Mouse (Mus musculus): ENCODE measurements at regions not wholly inside any gene's neighbourhood (a gene's known extent, or its start where the extent isn't known, plus 50 kb on each side); places are given as distances from the start of the nearest gene placed in this dataset.
"Not testable (repeated sequence)": the region's sequence is repeated elsewhere in the genome, so short reads cannot be mapped to it uniquely, and the experiment has no call there.

GRCm38 (mm10) chr8:15670722-15671121, 624.8 kb upstream of the BB014433 start:
- DNase-seq = no peak
- Histone ChIP-seq H3K27ac (ENCODE audit: control insufficient read depth, insufficient read depth, low read length) (no peak overlapping the region), H3K4me1 (replicated peaks; ENCODE audit: control insufficient read depth, insufficient read depth, low read length) (no peaks in the 10 kb centered on the region), H3K27me3 (ENCODE audit: control insufficient read depth, insufficient read depth, low read length) (no peaks in the 10 kb centered on the region), H3K4me3 (ENCODE audit: control insufficient read depth, insufficient read depth, low read length) (no peak overlapping the region), H3K36me3 (ENCODE audit: control insufficient read depth, insufficient read depth, low read length) (no peaks in the 10 kb centered on the region)
- TF ChIP-seq POLR2A (IDR thresholded peaks at IDR 0.05; ENCODE audit: control insufficient read depth, extremely low read depth, insufficient read depth, low read length, poor library complexity) (no peak), CTCF (IDR thresholded peaks at IDR 0.05; ENCODE audit: borderline replicate concordance, control insufficient read depth, extremely low read depth, insufficient read depth, low read length, poor library complexity) (no peak)
- 80% methylated on average over 10 of the region's 10 CpGs for WGBS

- TF ChIP-seq CTCF (IDR thresholded peaks at IDR 0.05; ENCODE audit: borderline replicate concordance, control insufficient read depth, extremely low read depth, insufficient read depth, low read length, poor library complexity) = no peak
- TF ChIP-seq POLR2A (IDR thresholded peaks at IDR 0.05; ENCODE audit: control insufficient read depth, extremely low read depth, insufficient read depth, low read length, poor library complexity) = no peak
- no peak overlapping the region for H3K4me3 ChIP-seq (ENCODE audit: control insufficient read depth, insufficient read depth, low read length)
- no peaks in the 10 kb centered on the region for H3K4me1 ChIP-seq (replicated peaks; ENCODE audit: control insufficient read depth, insufficient read depth, low read length)
- WGBS = 87% methylated on average over 5 of the region's 5 CpGs
- DNase-seq = no peak
- H3K36me3 ChIP-seq (ENCODE audit: control insufficient read depth, insufficient read depth, low read length) = no peaks in the 10 kb centered on the region
- H3K27me3 ChIP-seq (ENCODE audit: control insufficient read depth, insufficient read depth, low read length) = no peaks in the 10 kb centered on the region
- no peak overlapping the region for H3K27ac ChIP-seq (ENCODE audit: control insufficient read depth, insufficient read depth, low read length)
These were observed 624.4 kb upstream of the BB014433 start for GRCm38 (mm10) chr8:15670298-15670697.

- DNase-seq = no peak
- TF ChIP-seq CTCF (IDR thresholded peaks at IDR 0.05; ENCODE audit: borderline replicate concordance, control insufficient read depth, extremely low read depth, insufficient read depth, low read length, poor library complexity) (no peak), POLR2A (IDR thresholded peaks at IDR 0.05; ENCODE audit: control insufficient read depth, extremely low read depth, insufficient read depth, low read length, poor library complexity) (no peak)
- no peaks in the 10 kb centered on the region for H3K27me3 ChIP-seq (ENCODE audit: control insufficient read depth, insufficient read depth, low read length)
- WGBS = 90% methylated on average over 3 of the region's 3 CpGs
- H3K4me3 ChIP-seq (ENCODE audit: control insufficient read depth, insufficient read depth, low read length) = no peak overlapping the region
- H3K4me1 ChIP-seq (replicated peaks; ENCODE audit: control insufficient read depth, insufficient read depth, low read length) = no peaks in the 10 kb centered on the region
- H3K27ac ChIP-seq (ENCODE audit: control insufficient read depth, insufficient read depth, low read length) = no peak overlapping the region
- no peaks in the 10 kb centered on the region for H3K36me3 ChIP-seq (ENCODE audit: control insufficient read depth, insufficient read depth, low read length)
These were observed 623.6 kb upstream of the BB014433 start for GRCm38 (mm10) chr8:15669515-15669914.

- WGBS = 70% methylated on average over 1 of the region's 1 CpGs
- no peak overlapping the region for H3K4me3 ChIP-seq (ENCODE audit: control insufficient read depth, insufficient read depth, low read length)
- no peaks in the 10 kb centered on the region for H3K27me3 ChIP-seq (ENCODE audit: control insufficient read depth, insufficient read depth, low read length)
- H3K27ac ChIP-seq (ENCODE audit: control insufficient read depth, insufficient read depth, low read length) = no peak overlapping the region
- TF ChIP-seq POLR2A (IDR thresholded peaks at IDR 0.05; ENCODE audit: control insufficient read depth, extremely low read depth, insufficient read depth, low read length, poor library complexity) = no peak
- TF ChIP-seq CTCF (IDR thresholded peaks at IDR 0.05; ENCODE audit: borderline replicate concordance, control insufficient read depth, extremely low read depth, insufficient read depth, low read length, poor library complexity) = no peak
- H3K4me1 ChIP-seq (replicated peaks; ENCODE audit: control insufficient read depth, insufficient read depth, low read length) = no peaks in the 10 kb centered on the region
- no peak for DNase-seq
- no peaks in the 10 kb centered on the region for H3K36me3 ChIP-seq (ENCODE audit: control insufficient read depth, insufficient read depth, low read length)
These were observed 614.7 kb upstream of the BB014433 start for GRCm38 (mm10) chr8:15660602-15661001.

- no peak for TF ChIP-seq POLR2A (IDR thresholded peaks at IDR 0.05; ENCODE audit: control insufficient read depth, extremely low read depth, insufficient read depth, low read length, poor library complexity)
- TF ChIP-seq CTCF (IDR thresholded peaks at IDR 0.05; ENCODE audit: borderline replicate concordance, control insufficient read depth, extremely low read depth, insufficient read depth, low read length, poor library complexity) = no peak
- no peaks in the 10 kb centered on the region for H3K36me3 ChIP-seq (ENCODE audit: control insufficient read depth, insufficient read depth, low read length)
- H3K27ac ChIP-seq (ENCODE audit: control insufficient read depth, insufficient read depth, low read length) = no peak overlapping the region
- WGBS = 82% methylated on average over 4 of the region's 4 CpGs
- H3K27me3 ChIP-seq (ENCODE audit: control insufficient read depth, insufficient read depth, low read length) = no peaks in the 10 kb centered on the region
- no peaks in the 10 kb centered on the region for H3K4me1 ChIP-seq (replicated peaks; ENCODE audit: control insufficient read depth, insufficient read depth, low read length)
- no peak for DNase-seq
- H3K4me3 ChIP-seq (ENCODE audit: control insufficient read depth, insufficient read depth, low read length) = no peak overlapping the region
These were observed 589.0 kb upstream of the BB014433 start for GRCm38 (mm10) chr8:15634769-15635366.

GRCm38 (mm10) chr8:15628584-15628983, 582.7 kb upstream of the BB014433 start:
- WGBS = 84% methylated on average over 2 of the region's 2 CpGs
- no peaks in the 10 kb centered on the region for H3K27me3 ChIP-seq (ENCODE audit: control insufficient read depth, insufficient read depth, low read length)
- TF ChIP-seq POLR2A (IDR thresholded peaks at IDR 0.05; ENCODE audit: control insufficient read depth, extremely low read depth, insufficient read depth, low read length, poor library complexity) (no peak), CTCF (IDR thresholded peaks at IDR 0.05; ENCODE audit: borderline replicate concordance, control insufficient read depth, extremely low read depth, insufficient read depth, low read length, poor library complexity) (no peak)

GRCm38 (mm10) chr8:15623602-15624392, 577.9 kb upstream of the BB014433 start:
- not testable (repeated sequence) for H3K27ac ChIP-seq (ENCODE audit: control insufficient read depth, insufficient read depth, low read length); H3K4me1 ChIP-seq (replicated peaks; ENCODE audit: control insufficient read depth, insufficient read depth, low read length); DNase-seq; H3K27me3 ChIP-seq (ENCODE audit: control insufficient read depth, insufficient read depth, low read length); H3K4me3 ChIP-seq (ENCODE audit: control insufficient read depth, insufficient read depth, low read length); H3K36me3 ChIP-seq (ENCODE audit: control insufficient read depth, insufficient read depth, low read length)
- 93% methylated on average over 31 of the region's 31 CpGs for WGBS

More at GRCm38 (mm10) chr8:15628584-15628983, 582.7 kb upstream of the BB014433 start:
- no peak overlapping the region for H3K27ac ChIP-seq (ENCODE audit: control insufficient read depth, insufficient read depth, low read length)
- DNase-seq = no peak
- no peaks in the 10 kb centered on the region for H3K4me1 ChIP-seq (replicated peaks; ENCODE audit: control insufficient read depth, insufficient read depth, low read length)
- H3K36me3 ChIP-seq (ENCODE audit: control insufficient read depth, insufficient read depth, low read length) = no peaks in the 10 kb centered on the region
- H3K4me3 ChIP-seq (ENCODE audit: control insufficient read depth, insufficient read depth, low read length) = no peak overlapping the region

Data from thymus, adult 2 months (tissue).